In genomic region chr17:15375701-15376493, GRCm38 (mm10) we compare ENCODE assay signal across 9 mouse cellular contexts. TPM values are rescaled to one million over a fixed set of nuclear protein-coding genes. Genes with fewer than 3 reads are reported as not detected.
DNase-seq lines count a peak whose midpoint lies in the region; ATAC-seq and TF ChIP-seq lines count a peak whose summit lies in the region.
"Had no signal": no experiment of that assay in that cellular context is flagged by ENCODE, and none has a peak within 500 bp of the region (broad histone marks: within the 10 kb centered on the region; RNA-seq: fewer than 3 reads in every experiment).

No protein-coding gene starts in this region.

- H3K27ac ChIP-seq in intestine, postnatal 0 days (ENCODE audit: low read depth, low read length): peak overlapping the region; percentile 90
- H3K27ac ChIP-seq in limb, embryonic 13.5 days: peak overlapping the region; percentile 33; the same call in 1 of the 2 replicates
- H3K27ac ChIP-seq in midbrain, embryonic 12.5 days (replicated peaks): peak overlapping the region; percentile 99

- H3K4me2 ChIP-seq in intestine, postnatal 0 days (replicated peaks; ENCODE audit: low read depth): peak overlapping the region; percentile 79
- peak overlapping the region; percentile 98 for H3K4me2 ChIP-seq in limb, embryonic 13.5 days (replicated peaks)
- peak overlapping the region; percentile 83 for H3K4me2 ChIP-seq in midbrain, embryonic 12.5 days (replicated peaks)

- H3K36me3 ChIP-seq in intestine, postnatal 0 days (ENCODE audit: control insufficient read depth, insufficient read depth): peaks cover 5% of the 10 kb centered on the region; the same call in 1 of the 2 replicates
- H3K36me3 ChIP-seq in limb, embryonic 13.5 days: no peaks in the 10 kb centered on the region
- peaks cover 9% of the 10 kb centered on the region for H3K36me3 ChIP-seq in midbrain, embryonic 12.5 days

- peaks cover 19% of the 10 kb centered on the region for H3K4me1 ChIP-seq in intestine, postnatal 0 days (replicated peaks; ENCODE audit: control insufficient read depth, insufficient read depth, low read length)
- peaks cover 34% of the 10 kb centered on the region for H3K4me1 ChIP-seq in limb, embryonic 13.5 days
- H3K4me1 ChIP-seq in midbrain, embryonic 12.5 days: peaks cover 71% of the 10 kb centered on the region

- no peak for TF ChIP-seq CTCF in intestine, postnatal 0 days (IDR thresholded peaks at IDR 0.05; ENCODE audit: low read depth)

- H3K9ac ChIP-seq in intestine, postnatal 0 days (ENCODE audit: low read depth, low read length): peak overlapping the region; percentile 85
- H3K9ac ChIP-seq in limb, embryonic 13.5 days: peak overlapping the region; percentile 75
- peak overlapping the region; percentile 91 for H3K9ac ChIP-seq in midbrain, embryonic 12.5 days (replicated peaks)

- peak; percentile 36 for DNase-seq in ovary, postnatal 10 days (ENCODE audit: low spot score)
- no peak for DNase-seq in ovary, adult 18-20 months (ENCODE audit: low spot score)
- peak; percentile 85 for DNase-seq in embryo, embryonic 10 days (ENCODE audit: low spot score)
- peak; percentile 81 to 87 for DNase-seq in heart, adult 18-20 months
- peak; percentile 23 to 51 for DNase-seq in spleen, postnatal 10 days (ENCODE audit: low spot score in 2 of 2)

- no peaks in the 10 kb centered on the region for H3K9me3 ChIP-seq in intestine, postnatal 0 days (ENCODE audit: control insufficient read depth)
- no peaks in the 10 kb centered on the region for H3K9me3 ChIP-seq in limb, embryonic 13.5 days
- no peaks in the 10 kb centered on the region for H3K9me3 ChIP-seq in midbrain, embryonic 12.5 days

- 0% methylated on average over 69 of the region's 69 CpGs for WGBS in intestine, postnatal 0 days
- WGBS in limb, embryonic 13.5 days: under 1% methylated on average over 67 of the region's 69 CpGs
- under 1% methylated on average over 68 of the region's 69 CpGs for WGBS in midbrain, embryonic 12.5 days

- no peaks in the 10 kb centered on the region for H3K27me3 ChIP-seq in intestine, postnatal 0 days (replicated peaks; ENCODE audit: control insufficient read depth, insufficient read depth, low read length)
- H3K27me3 ChIP-seq in limb, embryonic 13.5 days: peaks cover 95% of the 10 kb centered on the region
- peaks cover 26% of the 10 kb centered on the region for H3K27me3 ChIP-seq in midbrain, embryonic 12.5 days

- H3K4me3 ChIP-seq in intestine, postnatal 0 days (ENCODE audit: low read depth, low read length): peak overlapping the region; percentile 86
- H3K4me3 ChIP-seq in limb, embryonic 13.5 days: peak overlapping the region; percentile 62
- H3K4me3 ChIP-seq in midbrain, embryonic 12.5 days: peak overlapping the region; percentile 86

- peak; percentile 62 for ATAC-seq in intestine, postnatal 0 days
- peak; percentile 28 for ATAC-seq in limb, embryonic 13.5 days (ENCODE audit: low FRiP score, low read depth)
- ATAC-seq in midbrain, embryonic 12.5 days (ENCODE audit: low FRiP score, low read depth): peak; percentile 57

RNA-seq across cellular contexts. Expression of gene Dll1, which starts 0.8 kb away (rescaled TPM):
- total RNA-seq in heart, adult 18-20 months (2021): 1 to 10 TPM; 4.6 to 5.6 TPM
- 18.5 and 20.0 TPM in 2 replicates for polyA plus RNA-seq in intestine, postnatal 0 days (2015; fragmentation: Nextera tagmentation; extraction: Ambion mirVana)
- polyA plus RNA-seq in limb, embryonic 13.5 days (2015; fragmentation: Nextera tagmentation; extraction: Ambion mirVana): 7.0 and 7.1 TPM in 2 replicates
- 83.5 and 84.4 TPM in 2 replicates for polyA plus RNA-seq in midbrain, embryonic 12.5 days (2016; fragmentation: Nextera tagmentation; extraction: Ambion mirVana)
- total RNA-seq: MEL had no signal

RNA-seq across cellular contexts. Expression of gene Fam120b, which starts 20.1 kb away (rescaled TPM):
- 10 to 100 TPM; 11.9 to 12.8 TPM for total RNA-seq in heart, adult 18-20 months (2021)
- 11.5 and 13.6 TPM in 2 replicates for polyA plus RNA-seq in intestine, postnatal 0 days (2015; fragmentation: Nextera tagmentation; extraction: Ambion mirVana)
- polyA plus RNA-seq in limb, embryonic 13.5 days (2015; fragmentation: Nextera tagmentation; extraction: Ambion mirVana): 32.8 and 34.5 TPM in 2 replicates
- polyA plus RNA-seq in midbrain, embryonic 12.5 days (2016; fragmentation: Nextera tagmentation; extraction: Ambion mirVana): 40.4 and 44.3 TPM in 2 replicates

Comparison
In these comparisons a context has a peak if more than half of its experiments do, and no peak if none do; other contexts are left out.
1. H3K27ac ChIP-seq: peak in every context shown above with its lines; median percentile 99 in midbrain, embryonic 12.5 days; 90 in intestine, postnatal 0 days; 33 in limb, embryonic 13.5 days.